Mouse (Mus musculus): Measurements from ENCODE around the gene Pafah1b2.

DNA sequence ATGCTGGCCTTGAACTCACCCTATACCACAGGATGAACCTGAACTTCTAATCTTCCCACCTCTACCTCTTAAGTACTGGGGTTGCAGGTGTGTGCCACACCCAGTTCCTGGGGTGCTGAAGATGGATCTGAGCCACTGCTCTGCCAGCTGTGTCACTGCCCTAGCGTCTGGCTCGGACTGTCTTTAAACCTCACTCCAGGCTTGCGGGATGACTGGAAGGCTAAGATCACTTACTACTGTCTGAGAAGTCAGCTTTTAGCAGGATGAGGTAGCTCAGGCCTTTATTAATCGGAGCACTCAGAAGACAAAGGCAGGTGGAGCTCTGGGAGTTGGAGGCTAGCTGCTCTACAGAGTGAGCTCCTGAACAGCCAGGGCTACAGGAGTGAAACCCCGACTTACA, 17.7 kb upstream of the Pafah1b2 start:
- TF ChIP-seq CTCF (conservative IDR thresholded peaks at IDR 0.05; ENCODE audit: low read length) (no peak), NANOG (IDR thresholded peaks at IDR 0.05; ENCODE audit: borderline replicate concordance, low read length) (peak; percentile 52; the same call in 1 of the 2 replicates)

Data from E14TG2a.4 (cell line).